Mouse (Mus musculus): ENCODE measurements around the gene Immp2l.
A peak's percentile ranks its signal among the peaks of the same experiment; 100 is the strongest.

DNA sequence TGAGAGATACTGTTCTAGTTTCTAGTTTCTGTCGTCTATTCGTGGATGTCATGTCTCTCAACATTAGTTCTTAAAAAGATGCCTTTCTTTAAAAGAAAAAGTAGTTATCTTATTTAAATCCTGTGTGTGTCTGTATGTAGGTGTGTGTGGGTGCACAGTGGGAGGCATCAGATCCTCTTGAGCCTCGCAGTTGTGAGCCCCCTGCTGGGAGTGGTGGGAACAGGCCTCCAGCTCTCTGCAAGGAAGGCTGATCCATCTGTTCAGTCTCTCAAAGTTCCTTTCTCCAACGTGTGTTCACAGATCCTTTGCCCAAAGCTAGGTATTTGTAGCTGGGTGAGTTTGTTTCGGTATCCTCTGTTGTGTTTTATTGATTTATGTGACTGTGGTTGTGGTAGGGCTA lies 73.5 kb downstream of the Immp2l start:
- no peak for TF ChIP-seq POLR2A (IDR thresholded peaks at IDR 0.05; ENCODE audit: low read depth, low read length)
- peak; percentile 90 for TF ChIP-seq CTCF (IDR thresholded peaks at IDR 0.05; ENCODE audit: extremely low read depth, insufficient read length, insufficient replicate concordance, low read depth, low read length)

All from small intestine, adult 2 months (tissue).